Mouse (Mus musculus) cerebellum, postnatal 10 days (tissue): ENCODE measurements at regions not wholly inside any gene's neighbourhood (a gene's known extent, or its start where the extent isn't known, plus 50 kb on each side); places are given as distances from the start of the nearest gene placed in this dataset.
A peak's percentile ranks its signal among the peaks of the same experiment; 100 is the strongest.
"Not testable (repeated sequence)": the region's sequence is repeated elsewhere in the genome, so short reads cannot be mapped to it uniquely, and the experiment has no call there.

ENCODE experiments used
- DNase-seq, 2 experiments: peaks; one replicate each; pipeline ENCODE4 v3.0.0; 2021; ENCODE audit warnings: mixed read lengths in 2 of 2

DNA sequence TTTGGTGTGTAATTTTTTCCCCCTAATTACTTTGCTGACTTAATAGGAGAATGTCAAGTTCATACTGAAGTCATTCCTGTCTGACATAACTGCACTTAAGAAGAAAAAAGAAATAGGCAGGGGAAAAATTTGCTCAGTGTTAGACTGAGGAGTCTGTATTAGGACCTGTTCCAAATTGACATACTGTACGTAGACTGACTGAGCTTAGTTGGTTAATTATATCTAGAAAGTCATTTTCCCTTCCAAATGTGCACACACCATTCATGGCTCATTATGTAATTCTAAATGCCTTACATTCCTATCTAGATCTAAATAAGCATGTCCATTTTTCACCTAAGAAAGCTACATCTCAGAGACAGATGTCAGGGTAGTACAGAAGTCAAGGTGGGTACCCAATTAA lies 435.6 kb upstream of the Htr2a start:
- no peak for DNase-seq

DNA sequence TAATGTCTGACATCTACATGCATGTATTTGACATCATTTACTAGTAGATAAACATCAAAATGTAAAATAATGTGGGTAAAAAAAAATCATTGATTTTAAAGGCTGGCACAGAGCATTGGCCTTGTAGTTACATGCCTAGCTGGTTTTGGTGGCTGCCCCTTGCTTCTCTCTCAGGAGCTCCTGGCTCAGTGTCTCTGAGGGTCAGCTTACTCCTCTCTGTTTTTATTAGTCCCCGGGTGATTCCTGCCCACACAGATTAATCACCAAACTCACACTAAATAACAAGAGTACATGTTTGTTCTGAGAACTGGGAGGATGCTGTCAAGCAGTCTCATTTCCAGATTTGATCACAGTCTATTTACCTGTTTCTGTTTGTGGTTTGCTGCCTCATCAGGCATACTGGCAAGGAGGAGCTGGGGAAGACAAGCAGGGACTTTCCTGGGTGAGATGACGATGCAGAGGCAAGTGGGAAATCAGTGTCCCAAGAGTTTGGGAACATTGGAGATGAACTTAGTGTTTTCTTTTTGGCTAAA lies 422.7 kb upstream of the Htr2a start:
- no peak for DNase-seq

- DNase-seq, result peak; percentile 15 to 21
These were observed 420.9 kb upstream of the Htr2a start for GRCm38 (mm10) chr14:74219761-74220160.

GRCm38 (mm10) chr14:74222093-74222492 lies 418.5 kb upstream of the Htr2a start:
- no peak for DNase-seq

GRCm38 (mm10) chr14:74229560-74230187 lies 411.0 kb upstream of the Htr2a start:
- DNase-seq, result no peak

DNA sequence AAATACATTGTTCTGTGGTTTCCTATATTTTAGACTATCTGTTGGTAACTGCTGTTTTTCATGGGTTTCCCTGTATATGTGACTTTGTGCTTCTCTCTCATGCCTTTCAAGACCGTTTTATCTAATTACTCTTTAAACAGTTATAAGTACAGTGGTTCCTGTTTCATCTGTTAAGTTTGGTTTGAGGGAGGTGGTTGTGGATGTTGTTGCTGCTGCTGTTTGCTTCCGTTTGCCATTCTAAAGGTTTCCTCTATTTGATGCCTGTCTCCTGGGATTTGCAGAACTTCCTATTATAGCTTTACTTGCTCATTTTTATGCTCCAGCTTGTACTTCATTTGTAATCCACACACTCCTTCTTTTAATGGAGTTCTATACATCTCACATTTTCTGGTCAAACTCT lies 400.4 kb upstream of the Htr2a start:
- DNase-seq, result no peak

GRCm38 (mm10) chr14:74249263-74249878 lies 391.3 kb upstream of the Htr2a start:
- DNase-seq, result no peak

- DNase-seq, result no peak
These were observed 390.6 kb upstream of the Htr2a start for GRCm38 (mm10) chr14:74250021-74250420.

GRCm38 (mm10) chr14:74252189-74253145 lies 388.2 kb upstream of the Htr2a start:
- no peak for DNase-seq

GRCm38 (mm10) chr14:74255000-74255399 lies 385.6 kb upstream of the Htr2a start:
- DNase-seq, result no peak

DNA sequence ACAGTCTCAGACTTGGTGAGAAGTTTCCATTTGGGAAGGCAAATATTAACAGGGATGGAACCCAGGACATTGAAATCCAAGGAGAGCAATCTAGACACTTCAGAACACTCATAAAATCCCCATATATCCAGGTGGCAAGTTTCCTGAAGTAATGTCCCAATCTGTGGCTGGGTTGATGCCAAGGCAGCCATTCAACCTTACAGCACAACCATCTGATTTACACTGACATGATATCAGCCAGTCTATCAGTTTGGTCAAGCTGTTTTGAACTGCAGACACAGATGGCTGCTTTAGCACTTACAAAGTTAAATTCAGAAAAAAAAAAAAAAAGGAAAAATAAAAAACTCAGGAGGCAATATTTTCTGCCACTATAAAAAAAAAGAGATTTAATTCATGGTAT lies 381.2 kb upstream of the Htr2a start:
- peak; percentile 47 to 65 for DNase-seq

- no peak for DNase-seq
These were observed 373.6 kb upstream of the Htr2a start for GRCm38 (mm10) chr14:74267086-74267485.

GRCm38 (mm10) chr14:74294560-74294959 lies 346.1 kb upstream of the Htr2a start:
- DNase-seq, result no peak

- DNase-seq, result no peak
These were observed 336.2 kb upstream of the Htr2a start for GRCm38 (mm10) chr14:74304483-74304882.

DNA sequence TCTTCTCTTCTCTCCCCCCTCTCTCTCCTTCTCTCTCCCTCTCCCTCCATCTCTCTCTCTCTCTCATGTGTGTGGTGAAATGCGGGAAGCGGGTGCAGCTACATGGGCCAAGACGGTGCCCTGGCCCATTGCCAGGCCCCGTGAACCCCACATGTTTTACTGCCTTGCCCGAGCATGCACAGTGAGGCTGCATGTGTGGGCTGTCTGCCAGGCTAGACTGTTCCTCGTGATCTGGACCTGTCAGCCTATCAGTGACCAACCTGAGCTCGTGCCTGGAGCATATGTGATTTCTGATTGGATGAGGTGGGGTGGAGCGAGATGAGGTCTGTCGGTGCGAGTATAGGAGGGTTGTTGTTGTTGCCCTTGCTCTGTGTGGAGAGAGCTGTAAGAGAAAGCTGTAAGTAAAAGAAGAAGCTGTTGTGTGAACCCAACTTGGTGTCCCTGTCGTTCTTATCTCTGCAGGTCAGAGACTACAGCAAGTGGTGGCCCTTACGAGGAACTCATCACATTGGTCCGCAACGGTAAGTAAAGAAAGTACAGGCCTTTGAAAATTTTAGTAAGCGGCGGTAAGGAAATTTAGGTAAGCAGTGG lies 333.8 kb upstream of the Htr2a start:
- peak; percentile 8 to 16 for DNase-seq

DNA sequence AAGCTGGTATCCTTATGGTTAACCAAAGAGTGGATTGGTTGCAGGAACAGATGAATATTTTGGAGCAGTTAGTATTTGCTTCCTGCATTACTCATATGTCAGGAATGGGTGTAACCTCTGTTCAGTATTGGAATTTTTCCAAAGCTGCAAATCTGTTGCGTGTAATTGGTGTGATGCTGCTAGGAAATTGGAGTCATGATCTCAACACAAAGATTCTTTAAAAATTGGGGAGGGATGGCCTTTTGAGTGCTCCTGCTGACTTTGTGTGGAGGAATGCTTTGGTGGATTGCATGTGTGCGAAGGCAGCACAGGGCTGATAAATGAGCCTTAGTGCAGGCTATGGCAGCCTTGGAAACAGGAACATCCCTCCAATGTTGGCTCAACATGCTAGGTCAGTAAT lies 331.2 kb upstream of the Htr2a start:
- DNase-seq, result not testable (repeated sequence)

DNA sequence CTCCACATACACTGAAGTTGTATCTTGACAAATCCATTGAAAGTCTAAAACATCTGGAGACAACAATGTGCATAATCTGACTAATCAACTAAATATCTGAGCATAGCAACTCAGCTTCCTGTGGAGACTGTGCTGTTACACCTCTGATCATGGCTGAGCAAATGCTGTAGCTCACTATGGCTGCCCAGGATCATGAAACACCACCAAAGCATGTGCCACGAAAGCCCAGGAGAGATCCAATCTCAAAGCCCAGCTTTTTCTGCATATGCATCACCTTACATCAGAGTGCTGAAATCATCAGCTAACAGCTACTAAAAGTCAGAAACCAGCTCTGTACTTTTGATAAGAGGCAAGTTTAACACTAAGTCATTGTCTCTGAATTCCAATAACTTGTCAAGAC lies 313.3 kb upstream of the Htr2a start:
- no peak for DNase-seq

GRCm38 (mm10) chr14:74350751-74351150 lies 289.9 kb upstream of the Htr2a start:
- no peak for DNase-seq

GRCm38 (mm10) chr14:74352286-74352685 lies 288.4 kb upstream of the Htr2a start:
- peak; percentile 10 to 15 for DNase-seq

DNA sequence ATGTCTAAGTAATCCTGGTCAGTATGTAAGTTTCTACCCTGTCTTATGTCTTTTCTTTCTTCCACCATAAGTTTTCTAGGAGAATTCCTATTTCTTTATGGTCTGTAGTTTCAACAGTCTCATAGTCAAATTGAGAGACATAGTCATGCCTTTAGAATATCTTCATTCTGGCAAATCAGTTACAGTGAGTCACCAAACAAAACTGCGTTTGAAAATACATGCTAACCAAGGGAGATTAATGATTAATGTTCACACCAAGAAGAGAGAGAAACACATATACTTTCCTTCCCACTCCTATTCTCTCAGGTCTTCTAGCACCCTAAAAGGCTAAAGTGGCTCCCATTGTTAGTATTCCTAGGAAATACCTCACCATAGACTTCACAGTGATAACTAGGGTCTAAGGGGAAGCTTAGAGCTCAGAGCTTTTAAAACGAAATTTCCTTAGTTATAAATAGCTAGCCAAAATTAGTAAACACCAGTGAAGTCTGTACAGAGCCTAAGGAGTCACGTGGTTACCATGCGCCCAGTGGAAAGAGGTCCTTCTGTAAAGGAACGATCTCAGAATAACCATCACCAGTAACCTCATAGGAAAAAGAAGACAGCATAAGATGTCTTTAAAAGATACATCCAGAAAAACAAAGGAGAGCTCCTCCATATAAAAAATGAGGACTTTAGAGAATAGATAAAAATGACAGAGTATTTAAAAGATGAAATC lies 281.8 kb upstream of the Htr2a start:
- DNase-seq, result no peak

DNA sequence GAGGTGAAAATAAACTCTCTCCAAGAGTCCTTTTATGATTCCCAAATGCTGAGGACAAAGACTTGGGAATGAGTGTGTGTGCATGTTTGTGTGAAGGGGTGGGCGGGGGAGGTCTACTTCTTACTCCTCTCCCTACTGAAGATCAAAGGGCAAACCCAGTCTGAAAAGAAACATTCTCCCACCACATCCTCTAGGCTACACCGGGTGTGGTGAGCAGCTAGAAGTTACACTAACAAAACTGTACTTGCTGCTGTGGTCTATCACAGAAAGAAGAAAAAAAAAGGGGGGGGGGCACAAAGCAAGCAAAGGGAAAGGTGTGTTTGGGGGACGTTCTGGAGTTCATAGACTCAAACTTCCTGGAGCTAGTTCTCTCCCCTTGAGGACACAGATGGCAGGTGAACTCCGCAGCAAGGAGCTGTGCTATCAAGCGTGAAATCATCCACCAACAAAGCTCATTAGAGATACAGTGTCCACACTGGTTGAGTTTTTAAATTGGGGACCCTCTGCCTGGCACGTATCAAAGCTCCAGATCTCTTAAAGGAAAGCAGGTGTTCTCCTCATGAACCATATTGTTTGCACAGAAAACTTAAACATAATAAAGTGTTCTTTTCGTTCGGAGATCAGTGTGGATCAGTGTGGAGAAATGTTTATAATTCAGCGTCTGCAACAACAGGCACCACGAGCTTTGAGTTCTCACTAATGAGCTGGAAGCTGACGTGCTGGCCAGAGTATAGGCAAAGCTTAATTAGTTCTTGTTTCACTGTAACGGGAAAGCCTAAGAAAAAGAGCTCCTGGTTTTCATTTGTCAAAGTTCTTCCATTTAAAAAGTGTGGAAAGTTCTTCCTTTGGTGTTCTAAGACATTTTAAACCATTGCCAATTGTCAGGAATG lies 280.7 kb upstream of the Htr2a start:
- peak; percentile 20 to 25 for DNase-seq
